Mouse (Mus musculus) cortical plate, adult 2 months (tissue): ENCODE results near the gene Lasp1. TPM values are rescaled to one million over a fixed set of nuclear protein-coding genes. Genes with fewer than 3 reads are reported as not detected.
A peak's percentile ranks its signal among the peaks of the same experiment; 100 is the strongest.
"Not testable (repeated sequence)": the region's sequence is repeated elsewhere in the genome, so short reads cannot be mapped to it uniquely, and the experiment has no call there.

Experiments
- H3K27ac ChIP-seq: fragments of 200-500 bp; 2 replicates; pipeline ENCODE4 v1.5.1; 2012; ENCODE audit warnings: low read length, control low read depth, inconsistent platforms; ENCODE audit not compliant: insufficient read depth
- H3K4me1 ChIP-seq: fragments of 200-500 bp; 2 replicates; pipeline ENCODE4 v1.6.1; 2011; ENCODE audit warnings: low read length; ENCODE audit not compliant: control insufficient read depth, insufficient read depth
- H3K4me3 ChIP-seq: fragments of 200-500 bp; 2 replicates; pipeline ENCODE4 v1.5.1; 2011; ENCODE audit warnings: mild to moderate bottlenecking, low read length, control low read depth; ENCODE audit not compliant: insufficient read depth
- CTCF ChIP-seq: fragments of 200-500 bp; IDR thresholded peaks from 2 replicates; pipeline ENCODE4 v1.5.1; 2011; ENCODE audit warnings: mild to moderate bottlenecking, control low read depth, low read length; ENCODE audit not compliant: insufficient read depth; ENCODE audit errors: extremely low read depth
- POLR2A ChIP-seq: fragments of 200-500 bp; IDR thresholded peaks from 2 replicates; pipeline ENCODE4 v1.6.1; 2011; ENCODE audit warnings: mild to moderate bottlenecking, low read length, control low read depth; ENCODE audit not compliant: insufficient read depth; ENCODE audit errors: extremely low read depth
- polyA plus RNA-seq: library from polyadenylated mRNA; depleted of rRNA; stranded (reverse); fragments of >200 nt; gene quantifications from 2 replicates; pipeline ENCODE4 v1.2.3, GENCODE M21; 2012

Gene Lasp1
- polyA plus RNA-seq, 1 experiment = 130 TPM

- Histone ChIP-seq H3K4me3 (no peak overlapping the region), H3K4me1 (peaks cover 4% of the 10 kb centered on the region; the same call in 1 of the 2 replicates), H3K27ac (no peak overlapping the region)
- TF ChIP-seq POLR2A (no peak), CTCF (no peak)
Observed at GRCm38 (mm10) chr11:97832001-97832400, 33.2 kb downstream of the Lasp1 start.

- no peak overlapping the region for H3K27ac ChIP-seq
- peaks cover 3% of the 10 kb centered on the region; the same call in 1 of the 2 replicates for H3K4me1 ChIP-seq
- TF ChIP-seq CTCF (no peak), POLR2A (no peak)
- no peak overlapping the region for H3K4me3 ChIP-seq
Observed at GRCm38 (mm10) chr11:97833352-97833751, 34.6 kb downstream of the Lasp1 start.

- H3K27ac ChIP-seq = no peak overlapping the region
- TF ChIP-seq POLR2A (no peak), CTCF (no peak)
- H3K4me1 ChIP-seq = peaks cover 3% of the 10 kb centered on the region
- no peak overlapping the region for H3K4me3 ChIP-seq
Observed at GRCm38 (mm10) chr11:97836541-97836940, 37.7 kb downstream of the Lasp1 start.

- not testable (repeated sequence) for H3K27ac ChIP-seq, H3K4me3 ChIP-seq, H3K4me1 ChIP-seq
Observed at GRCm38 (mm10) chr11:97837051-97837450, 38.3 kb downstream of the Lasp1 start.

GRCm38 (mm10) chr11:97837641-97838149 is 38.9 kb downstream of the Lasp1 start:
- Histone ChIP-seq H3K4me3 (no peak overlapping the region), H3K4me1 (peaks cover 1% of the 10 kb centered on the region), H3K27ac (no peak overlapping the region)
- TF ChIP-seq CTCF (no peak), POLR2A (no peak)

- H3K4me3 ChIP-seq = no peak overlapping the region
- H3K27ac ChIP-seq = 0 out of 2 replicates have a peak overlapping the region, but pooled peaks have one; percentile 17
- TF ChIP-seq POLR2A = no peak
- TF ChIP-seq CTCF = no peak
- peaks cover 1% of the 10 kb centered on the region for H3K4me1 ChIP-seq
Observed at GRCm38 (mm10) chr11:97838779-97839440, 40.1 kb downstream of the Lasp1 start.

GRCm38 (mm10) chr11:97839441-97840134 is 40.8 kb downstream of the Lasp1 start:
- no peak overlapping the region for H3K4me3 ChIP-seq
- 0 out of 2 replicates have a peak overlapping the region, but pooled peaks have one; percentile 17 for H3K27ac ChIP-seq
- H3K4me1 ChIP-seq = peaks cover 1% of the 10 kb centered on the region
- TF ChIP-seq CTCF = no peak
- no peak for TF ChIP-seq POLR2A

GRCm38 (mm10) chr11:97840135-97840490 is 41.3 kb downstream of the Lasp1 start:
- H3K4me1 ChIP-seq = peaks cover 1% of the 10 kb centered on the region
- H3K4me3 ChIP-seq = peak overlapping the region; percentile 56
- peak overlapping the region; percentile 63 for H3K27ac ChIP-seq
- TF ChIP-seq POLR2A (no peak), CTCF (no peak)

- Histone ChIP-seq H3K4me3 (peak within 1 kb of the TSS; percentile 56), H3K4me1 (peaks cover 1% of the 10 kb centered on the region), H3K27ac (peak within 1 kb of the TSS; percentile 75)
- TF ChIP-seq POLR2A = no peak
- peak; percentile 25; the same call in 1 of the 2 replicates for TF ChIP-seq CTCF
Observed at GRCm38 (mm10) chr11:97840539-97840954, 41.7 kb downstream of the Lasp1 start, which contains the start of gene B230217C12Rik. B230217C12Rik (plus strand) TSS chr11:97840780.
